Mouse (Mus musculus): ENCODE data around the gene Sin3b.

Sin3b gene

DNA sequence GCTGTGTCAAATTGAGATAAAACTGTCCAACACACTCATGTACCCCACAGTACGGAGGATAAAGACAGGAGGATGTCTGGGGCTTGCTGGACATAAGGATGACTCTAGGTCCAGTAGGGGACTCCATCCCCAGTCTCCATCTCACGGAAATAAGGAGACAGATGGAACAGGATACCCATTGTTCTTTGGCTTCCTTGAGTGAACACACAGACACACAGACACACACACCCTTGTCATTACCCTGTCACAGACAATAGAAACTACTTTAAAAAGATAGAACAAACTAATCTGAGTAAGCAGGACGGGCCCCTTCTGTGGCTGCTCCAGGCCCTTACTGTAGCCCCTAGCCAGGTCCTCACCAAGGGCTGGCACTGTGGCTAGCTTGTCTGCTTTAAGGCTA lies 29.2 kb downstream of the Sin3b start:
- in situ Hi-C loops (cut with MboI, MseI): no loop called here

DNA sequence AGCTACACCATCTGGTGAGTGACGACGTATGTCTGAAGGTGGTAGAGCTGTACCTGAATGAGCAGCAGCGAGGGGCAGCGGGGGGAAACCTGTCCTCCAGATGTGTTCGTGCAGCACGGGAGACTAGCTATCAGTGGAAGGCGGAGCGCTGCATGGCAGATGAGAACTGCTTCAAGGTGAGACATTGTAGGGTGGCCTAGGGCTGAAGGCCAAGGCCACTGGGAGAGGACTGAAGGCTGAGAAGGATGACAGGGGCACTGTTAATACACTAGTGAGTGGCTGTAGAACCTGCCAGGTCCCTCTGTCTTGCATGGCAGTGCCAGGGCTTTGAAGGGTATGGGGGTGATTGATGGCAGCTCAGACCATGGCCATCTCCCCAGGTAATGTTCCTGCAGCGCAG lies 30.1 kb downstream of the Sin3b start:
- in situ Hi-C loops (cut with MboI, MseI): no loop called here

DNA sequence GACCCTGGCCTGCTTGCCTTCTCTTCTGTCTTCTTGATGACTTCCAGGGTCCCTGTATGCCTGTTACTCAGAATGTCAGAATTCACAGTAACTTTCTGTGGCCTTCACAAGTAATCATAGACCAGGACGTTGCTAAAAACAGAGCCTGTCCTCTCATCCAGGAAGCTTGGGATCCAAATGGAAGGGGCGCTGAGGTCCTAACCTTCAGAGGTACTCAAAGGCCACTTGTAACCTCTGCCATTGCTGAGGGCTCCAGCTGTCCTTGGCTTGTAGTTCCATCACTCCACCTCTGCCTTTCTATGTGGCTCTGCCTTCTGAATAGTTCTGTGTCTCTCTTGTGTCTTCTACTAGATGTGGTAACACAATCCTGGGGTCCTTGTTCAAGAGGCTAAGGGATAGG lies 30.7 kb downstream of the Sin3b start:
- in situ Hi-C loops (cut with MboI, MseI): no loop called here

DNA sequence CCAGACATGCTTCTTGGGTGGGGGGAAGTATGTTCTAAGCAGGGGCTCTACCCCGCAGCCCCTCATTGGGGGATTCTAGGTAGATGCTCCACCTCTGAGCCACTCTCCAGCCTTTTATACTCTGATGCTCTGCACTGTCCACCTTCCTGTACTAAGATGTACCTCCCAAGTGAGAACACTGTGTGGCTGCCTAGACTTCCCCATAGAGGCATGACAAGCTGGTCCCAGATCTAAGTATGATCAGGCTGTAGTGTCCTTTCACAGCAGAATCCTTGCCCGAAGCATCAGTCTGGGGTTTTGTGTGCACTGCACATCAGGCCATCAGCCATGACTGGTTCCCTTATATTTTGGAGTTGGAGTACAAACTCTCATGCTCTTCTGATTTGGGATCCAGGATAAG lies 32.9 kb downstream of the Sin3b start:
- in situ Hi-C loops (cut with MboI, MseI): no loop called here

DNA sequence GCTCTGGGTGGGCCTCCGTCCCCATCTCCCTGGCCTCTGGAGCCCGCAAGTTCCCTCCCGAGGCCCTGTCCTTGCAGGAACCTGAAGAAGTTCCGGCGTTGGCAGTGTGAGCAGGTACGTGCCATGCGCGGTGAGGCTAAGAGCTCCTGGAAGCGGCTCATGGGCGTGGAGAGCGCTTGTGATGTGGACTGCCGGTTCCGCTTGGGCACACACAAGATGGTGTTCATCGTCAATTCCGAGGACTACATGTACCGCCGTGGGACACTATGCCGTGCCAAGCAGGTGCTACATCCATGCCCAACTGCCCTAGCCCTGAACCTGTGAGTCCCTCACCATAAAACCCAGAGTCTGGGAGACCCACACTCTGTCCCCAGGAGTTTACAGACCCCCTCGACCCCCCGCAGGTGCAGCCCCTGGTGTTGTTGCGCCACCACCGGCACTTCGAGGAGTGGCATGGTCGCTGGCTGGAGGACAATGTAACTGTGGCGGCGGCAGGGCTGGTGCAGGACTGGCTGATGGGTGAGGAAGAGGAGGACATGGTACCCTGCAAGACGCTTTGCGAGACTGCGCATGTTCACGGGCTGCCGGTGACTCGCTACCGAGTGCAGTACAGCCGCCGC lies 33.8 kb downstream of the Sin3b start:
- in situ Hi-C loops (cut with MboI, MseI): no loop called here

DNA sequence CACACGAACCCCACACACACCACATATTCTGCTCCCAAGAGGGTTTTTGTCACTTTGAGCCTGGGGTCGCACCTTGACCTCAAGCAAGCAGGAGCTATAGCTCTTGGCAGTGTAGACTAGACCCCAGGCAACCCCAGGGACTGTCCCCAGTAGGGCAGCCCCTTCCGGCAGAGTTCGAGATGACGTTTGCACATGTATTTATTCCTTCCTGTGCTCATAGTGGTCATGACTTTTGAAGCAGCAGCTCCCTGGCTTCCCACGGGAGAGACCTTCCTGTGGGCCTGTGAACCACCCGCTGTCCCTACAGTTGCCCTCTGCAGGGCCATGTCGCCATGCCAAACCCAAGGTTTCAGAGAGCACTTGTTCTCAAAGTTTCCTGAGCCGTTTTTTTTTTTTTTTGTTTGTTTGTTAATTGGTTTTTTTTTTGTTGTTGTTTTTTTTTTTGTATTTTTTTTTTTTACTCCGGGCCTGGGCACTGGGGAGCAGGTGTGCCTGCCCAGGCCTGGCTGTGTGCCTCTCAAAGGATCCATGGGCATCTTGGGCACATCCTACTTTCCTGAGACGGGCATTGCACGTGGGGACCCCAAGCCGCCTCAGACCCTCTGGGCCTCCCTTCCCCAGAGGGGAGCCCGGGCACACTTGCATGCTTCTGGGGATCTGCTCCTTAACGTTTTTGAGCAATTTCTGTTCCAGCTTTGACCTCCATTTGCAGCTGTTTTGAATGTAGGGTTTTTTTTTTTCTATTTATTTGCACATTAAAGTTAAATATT lies 34.5 kb downstream of the Sin3b start:
- in situ Hi-C loops (cut with MboI, MseI): no loop called here

DNA sequence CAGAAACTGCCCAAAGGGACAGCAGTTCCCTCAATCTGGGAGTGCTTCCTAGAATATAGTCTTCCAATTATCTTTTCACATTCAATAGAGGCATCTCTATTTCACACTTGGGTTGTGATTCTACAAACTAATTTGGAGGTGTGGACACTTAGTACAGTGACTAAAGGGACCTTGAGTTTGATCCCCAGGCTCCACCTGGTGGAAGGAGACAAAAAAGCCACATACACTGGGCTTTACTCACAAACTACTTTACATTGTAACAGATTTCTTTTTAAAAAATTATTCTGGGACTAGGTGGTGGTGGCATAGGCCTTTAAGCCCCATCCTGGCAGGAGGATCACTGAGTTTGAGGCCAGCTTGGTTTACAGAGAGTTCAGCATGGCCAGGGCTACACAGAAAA lies 35.2 kb downstream of the Sin3b start:
- in situ Hi-C loops (cut with MboI, MseI): no loop called here

DNA sequence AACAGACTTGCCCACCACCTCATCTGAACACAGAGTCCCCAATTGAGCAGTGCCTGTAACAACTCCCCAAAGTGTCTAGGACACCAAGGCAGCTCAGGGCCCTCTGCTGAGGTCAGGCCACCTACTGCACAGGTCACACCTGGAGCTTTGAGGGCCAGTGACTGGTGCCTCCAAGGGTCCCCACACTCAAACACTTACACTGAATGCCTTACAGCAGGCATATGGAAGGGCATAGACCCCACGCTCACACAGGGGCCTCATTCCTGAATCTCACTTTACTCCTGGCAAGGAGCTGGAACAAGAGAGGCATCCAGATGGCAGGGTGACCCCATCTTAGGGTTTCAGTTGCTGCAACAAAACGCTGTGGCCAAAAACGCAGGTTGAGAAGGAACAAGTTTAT lies 37.1 kb downstream of the Sin3b start:
- in situ Hi-C loops (cut with MboI, MseI): no loop called here

DNA sequence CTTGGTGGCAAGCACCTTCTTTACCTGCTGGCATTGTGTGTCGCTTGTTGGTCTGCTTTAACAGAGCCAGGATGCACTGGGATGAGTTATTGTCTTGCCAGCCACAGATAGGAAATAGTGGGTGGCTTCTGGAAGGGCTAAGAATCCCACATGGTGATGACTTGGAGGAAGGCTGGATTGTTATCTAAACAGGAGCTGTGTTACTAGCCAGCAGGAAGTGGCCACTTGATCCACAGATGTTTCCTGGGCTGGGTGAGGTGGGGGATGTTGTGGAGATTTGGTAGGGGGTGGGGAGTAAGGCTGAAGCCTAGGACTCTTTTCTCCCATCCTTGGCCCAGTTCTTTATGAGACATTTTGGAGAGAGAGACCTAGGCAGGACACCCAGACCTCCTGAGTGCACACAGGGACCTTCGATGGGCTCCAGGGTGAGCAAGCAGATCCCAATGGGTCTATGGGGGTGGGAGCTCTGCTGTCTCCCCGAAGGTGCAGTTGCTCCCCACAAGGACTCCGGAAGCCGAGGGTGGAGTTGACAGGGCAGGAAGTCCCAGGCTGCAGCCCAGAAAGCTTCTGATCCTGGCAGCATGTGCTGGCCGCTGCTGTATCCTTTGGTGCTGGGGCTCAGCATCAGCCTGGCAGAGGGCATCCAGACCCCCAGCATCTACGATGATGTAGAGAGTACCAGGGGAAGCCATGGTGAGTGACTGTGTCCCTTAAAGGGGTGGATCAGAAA lies 38.4 kb downstream of the Sin3b start, which contains the start of gene F2rl3:
Gene F2rl3, plus strand, starts transcription at position 559 of the 730 bp plus-strand sequence.
- in situ Hi-C loops (cut with MboI, MseI): no loop called here

DNA sequence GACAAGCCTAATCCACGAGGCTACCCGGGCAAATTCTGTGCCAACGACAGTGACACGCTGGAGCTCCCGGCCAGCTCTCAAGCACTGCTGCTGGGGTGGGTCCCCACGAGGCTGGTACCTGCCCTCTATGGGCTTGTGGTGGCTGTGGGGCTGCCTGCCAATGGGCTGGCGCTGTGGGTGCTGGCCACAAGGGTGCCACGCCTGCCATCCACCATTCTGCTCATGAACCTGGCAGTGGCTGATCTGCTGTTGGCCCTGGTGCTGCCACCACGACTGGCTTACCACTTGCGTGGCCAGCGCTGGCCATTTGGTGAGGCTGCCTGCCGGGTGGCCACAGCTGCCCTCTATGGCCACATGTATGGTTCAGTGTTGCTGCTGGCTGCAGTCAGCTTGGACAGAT lies 39.2 kb downstream of the Sin3b start:
- in situ Hi-C loops (cut with MboI, MseI): no loop called here

DNA sequence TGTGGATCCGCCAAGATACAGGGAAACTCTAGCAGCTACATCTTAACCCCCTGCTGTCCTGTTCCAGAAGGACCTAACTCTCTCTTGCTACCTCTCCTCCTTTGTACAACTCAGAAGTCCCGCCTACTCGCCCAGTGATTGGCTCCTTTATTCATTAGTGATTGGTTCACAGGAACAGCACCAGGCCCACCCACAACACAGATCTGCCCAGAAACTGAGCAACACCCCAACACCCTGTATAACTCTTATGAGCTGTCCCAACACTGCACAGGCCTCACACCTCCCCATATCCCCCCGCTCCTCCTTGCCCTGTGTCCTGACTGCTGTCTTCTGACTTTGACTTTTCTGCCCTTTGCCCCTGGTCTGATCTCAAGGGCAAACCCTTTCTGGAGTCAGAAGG lies 42.6 kb downstream of the Sin3b start:
- in situ Hi-C loops (cut with MboI, MseI): no loop called here

DNA sequence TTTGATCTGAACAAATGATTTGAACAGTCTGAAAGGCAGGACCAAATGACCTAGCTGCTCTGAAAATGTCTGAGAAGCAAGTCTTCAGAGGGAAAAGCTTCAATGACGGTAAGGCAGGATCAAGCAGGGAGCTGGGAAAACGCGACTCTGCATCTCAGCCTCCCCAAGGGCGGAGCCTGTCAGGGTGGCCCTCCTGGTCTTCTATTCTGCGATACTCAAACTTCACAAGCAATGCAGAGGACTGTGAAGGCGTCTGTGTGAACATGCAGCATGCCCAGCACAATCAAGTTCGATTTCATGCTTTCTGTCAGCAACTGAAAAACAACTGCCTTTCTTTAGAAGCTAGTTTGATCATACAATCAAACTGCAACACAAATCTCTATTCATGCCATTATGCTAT lies 43.7 kb downstream of the Sin3b start:
- in situ Hi-C loops (cut with MboI, MseI): no loop called here

DNA sequence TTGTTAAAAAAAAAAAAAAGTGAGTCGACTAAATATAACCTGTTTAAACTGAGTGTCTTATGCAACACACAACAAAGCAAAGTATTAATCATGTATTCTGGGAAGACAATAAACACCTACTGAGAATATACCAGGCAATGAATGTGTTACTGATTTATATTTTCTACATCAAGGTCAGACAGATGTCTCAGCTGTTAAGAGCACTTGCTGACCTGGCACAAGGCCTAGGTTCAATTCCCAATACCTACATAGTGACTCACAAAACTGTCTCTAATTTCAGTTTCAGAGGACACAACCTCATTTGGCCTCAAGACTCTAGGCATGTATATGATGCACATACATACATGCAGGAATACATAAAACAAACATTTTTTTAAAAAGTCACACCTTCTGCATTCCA lies 54.7 kb downstream of the Sin3b start:
- in situ Hi-C loops (cut with MboI, MseI): no loop called here

DNA sequence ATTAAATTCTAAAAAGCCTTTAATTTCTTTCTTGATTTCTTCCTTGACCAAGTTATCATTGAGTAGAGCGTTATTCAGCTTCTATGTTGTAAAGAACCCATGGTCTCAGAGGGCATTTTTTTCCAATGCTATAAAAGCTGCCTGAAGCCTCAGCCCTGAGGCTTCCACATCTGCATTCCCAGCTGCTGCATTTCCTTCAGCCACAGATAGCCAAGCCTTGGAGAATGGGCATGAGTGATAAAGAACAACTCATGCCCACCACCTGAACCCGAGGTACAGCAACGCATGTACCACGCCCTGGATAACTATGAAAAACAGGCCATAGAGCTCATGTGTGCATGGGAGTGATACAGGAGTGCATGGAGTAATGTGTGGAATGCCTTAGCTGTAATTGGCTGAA lies 57.6 kb downstream of the Sin3b start:
- in situ Hi-C loops (cut with MboI, MseI): no loop called here

DNA sequence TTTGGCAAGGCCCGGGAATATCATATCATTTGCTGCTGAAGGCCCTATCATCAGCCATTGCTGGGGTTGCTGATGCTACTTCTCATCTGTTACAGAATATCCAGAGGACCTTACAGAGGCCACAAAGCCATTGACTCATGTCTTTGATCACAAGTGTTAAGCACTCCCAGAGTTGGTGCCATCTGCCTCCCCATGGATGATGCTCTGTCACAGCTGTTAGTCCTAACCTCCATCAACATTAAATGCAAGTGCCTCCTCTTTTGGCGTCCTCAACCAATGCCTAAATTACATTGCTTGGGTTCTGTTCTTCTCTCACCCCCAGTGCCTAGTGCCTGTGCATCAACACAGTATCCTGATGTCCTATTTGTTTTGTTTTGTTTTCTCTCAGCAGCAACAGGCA lies 78.5 kb downstream of the Sin3b start:
- in situ Hi-C loops (cut with MboI, MseI): no loop called here

All from T-helper 17 cell (primary cell).